Mouse (Mus musculus) kidney, embryonic 14.5 days (tissue): ENCODE measurements around the gene Wsb1. TPM values are rescaled to one million over a fixed set of nuclear protein-coding genes. Genes with fewer than 3 reads are reported as not detected.

Experiments
- ATAC-seq: fragments of 200-750 bp; cut with Nextera tagmentation; 2 replicates; pipeline ENCODE4 v1.8.0; 2017; ENCODE audit warnings: moderate number of reproducible peaks, mild to moderate bottlenecking, moderate TSS enrichment, moderate library complexity; ENCODE audit not compliant: low FRiP score, low TSS enrichment
- H3K27ac ChIP-seq: fragments of 300-500 bp; sonication (generic); 2 replicates; pipeline ENCODE4 v1.5.1; 2014; ENCODE audit warnings: low read depth, mild to moderate bottlenecking, low read length, moderate library complexity, mixed read lengths
- H3K27me3 ChIP-seq: fragments of 300-500 bp; sonication (generic); 2 replicates; pipeline ENCODE4 v1.6.1; 2014; ENCODE audit warnings: mild to moderate bottlenecking, low read length; ENCODE audit not compliant: control insufficient read depth, insufficient read depth
- H3K36me3 ChIP-seq: fragments of 300-500 bp; sonication (generic); 2 replicates; pipeline ENCODE4 v1.6.1; 2014; ENCODE audit warnings: low read length, mixed read lengths; ENCODE audit not compliant: control insufficient read depth, insufficient read depth
- H3K4me1 ChIP-seq: fragments of 300-500 bp; sonication (generic); 2 replicates; pipeline ENCODE4 v1.6.1; 2014; ENCODE audit warnings: low read length, mixed read lengths; ENCODE audit not compliant: control insufficient read depth, insufficient read depth
- H3K4me2 ChIP-seq: fragments of 300-500 bp; sonication (generic); replicated peaks from 2 replicates; pipeline ENCODE4 v1.6.1; 2014; ENCODE audit warnings: low read depth, mild to moderate bottlenecking, low read length
- H3K4me3 ChIP-seq: fragments of 300-500 bp; sonication (generic); 2 replicates; pipeline ENCODE4 v1.5.1; 2014; ENCODE audit warnings: mild to moderate bottlenecking, low read length
- H3K9ac ChIP-seq: fragments of 300-500 bp; sonication (generic); 2 replicates; pipeline ENCODE4 v1.6.1; 2014; ENCODE audit warnings: low read depth, mild to moderate bottlenecking, low read length, moderate library complexity
- H3K9me3 ChIP-seq: fragments of 300-500 bp; sonication (generic); 2 replicates; pipeline ENCODE4 v1.6.1; 2016; ENCODE audit warnings: low read length; ENCODE audit not compliant: control insufficient read depth
- WGBS: fragments of 180-500 bp; shearing (Covaris S2); extraction: QIAGEN DNeasy Blood & Tissue Kit; methylation state at CpG from one replicate; pipeline ENCODE4 v1.1.7; 2014; 5-methylcytosine and 5-hydroxymethylcytosine counted together
- polyA plus RNA-seq: library from polyadenylated mRNA; unstranded; fragments of >200 nt; fragmentation: Nextera tagmentation; extraction: Ambion mirVana; gene quantifications from 2 replicates; pipeline ENCODE4 v1.2.1, GENCODE M21; 2014

The Wsb1 gene
- polyA plus RNA-seq, 1 experiment from 2014 or later, result 403 TPM

DNA sequence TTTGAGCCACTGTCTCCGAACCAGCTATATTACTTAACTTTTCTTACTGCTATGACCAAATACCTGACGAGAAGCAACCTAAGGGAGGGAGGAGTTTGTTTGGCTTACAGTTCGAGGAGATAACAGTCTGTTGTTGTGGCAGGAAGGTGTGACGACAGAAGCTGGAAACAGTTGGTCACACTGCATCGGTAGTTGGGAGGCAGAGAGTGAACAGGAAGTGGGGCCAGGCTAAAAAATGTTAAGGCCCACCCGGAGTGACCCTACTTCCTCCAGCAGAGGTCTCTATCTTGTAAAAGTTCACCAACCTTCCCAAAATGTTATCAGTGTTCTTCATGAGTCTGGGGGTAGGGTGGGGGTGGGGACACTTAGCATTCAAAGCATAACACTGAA lies 56.6 kb downstream of the Wsb1 start:
- no peaks in the 10 kb centered on the region for H3K27me3 ChIP-seq
- no peak overlapping the region for H3K4me2 ChIP-seq
- ATAC-seq, result no peak
- H3K4me1 ChIP-seq, result peaks cover 5% of the 10 kb centered on the region; the same call in 1 of the 2 replicates
- H3K9me3 ChIP-seq, result no peaks in the 10 kb centered on the region
- no peak overlapping the region for H3K9ac ChIP-seq
- H3K36me3 ChIP-seq, result no peaks in the 10 kb centered on the region
- H3K4me3 ChIP-seq, result no peak overlapping the region
- H3K27ac ChIP-seq, result no peak overlapping the region
- 74% methylated on average over 6 of the region's 6 CpGs for WGBS

DNA sequence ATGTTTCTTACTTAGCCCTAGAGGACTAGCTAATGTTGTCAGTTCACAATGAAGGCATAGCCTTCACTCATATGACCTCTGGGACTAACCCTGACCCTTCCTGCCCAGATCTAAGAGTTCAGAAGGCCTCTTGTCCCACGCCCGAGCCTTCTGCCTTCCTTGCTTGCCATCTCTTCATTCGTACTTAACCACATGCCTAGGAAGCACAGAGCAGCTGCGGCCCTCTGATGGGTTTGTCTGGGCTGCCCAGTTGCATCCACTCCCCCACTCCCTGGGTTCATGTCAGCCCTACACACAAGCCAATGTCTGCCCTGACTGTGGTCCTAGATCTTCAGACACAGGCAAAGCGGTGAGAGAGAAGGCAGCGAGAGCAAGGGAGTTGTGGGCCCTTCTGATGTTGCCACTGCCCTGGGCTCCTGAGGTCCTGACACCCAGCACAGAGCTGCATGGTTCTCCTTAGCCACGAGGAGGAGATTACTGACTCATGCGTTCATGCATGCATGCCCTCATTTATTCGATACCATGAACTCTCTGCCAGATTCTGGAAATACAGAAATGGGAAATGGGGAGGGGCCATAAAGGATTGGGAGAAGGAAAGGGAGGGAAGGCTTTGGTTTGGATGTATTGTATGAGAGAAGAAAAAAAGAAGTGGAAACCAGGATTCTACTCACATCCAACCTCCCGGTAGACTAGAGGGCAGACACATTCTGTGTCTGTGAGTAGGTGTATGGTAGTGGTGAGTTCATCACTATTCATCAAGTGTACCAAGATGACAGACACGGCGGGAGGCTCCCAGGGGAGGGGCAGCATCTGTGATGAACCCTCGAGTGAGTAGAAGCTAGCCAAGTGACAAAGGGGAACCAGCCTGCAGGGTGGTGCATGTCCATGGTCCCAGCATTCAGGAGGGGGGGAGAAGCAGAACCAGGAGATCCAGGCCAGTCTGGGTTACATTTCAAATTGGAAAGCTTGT lies 57.3 kb downstream of the Wsb1 start:
- Histone ChIP-seq H3K27ac (no peak overlapping the region), H3K4me3 (no peak overlapping the region), H3K9ac (no peak overlapping the region), H3K9me3 (no peaks in the 10 kb centered on the region), H3K4me1 (peaks cover 5% of the 10 kb centered on the region; the same call in 1 of the 2 replicates), H3K4me2 (no peak overlapping the region), H3K27me3 (no peaks in the 10 kb centered on the region), H3K36me3 (no peaks in the 10 kb centered on the region)
- WGBS, result 71% methylated on average over 13 of the region's 13 CpGs
- no peak for ATAC-seq

DNA sequence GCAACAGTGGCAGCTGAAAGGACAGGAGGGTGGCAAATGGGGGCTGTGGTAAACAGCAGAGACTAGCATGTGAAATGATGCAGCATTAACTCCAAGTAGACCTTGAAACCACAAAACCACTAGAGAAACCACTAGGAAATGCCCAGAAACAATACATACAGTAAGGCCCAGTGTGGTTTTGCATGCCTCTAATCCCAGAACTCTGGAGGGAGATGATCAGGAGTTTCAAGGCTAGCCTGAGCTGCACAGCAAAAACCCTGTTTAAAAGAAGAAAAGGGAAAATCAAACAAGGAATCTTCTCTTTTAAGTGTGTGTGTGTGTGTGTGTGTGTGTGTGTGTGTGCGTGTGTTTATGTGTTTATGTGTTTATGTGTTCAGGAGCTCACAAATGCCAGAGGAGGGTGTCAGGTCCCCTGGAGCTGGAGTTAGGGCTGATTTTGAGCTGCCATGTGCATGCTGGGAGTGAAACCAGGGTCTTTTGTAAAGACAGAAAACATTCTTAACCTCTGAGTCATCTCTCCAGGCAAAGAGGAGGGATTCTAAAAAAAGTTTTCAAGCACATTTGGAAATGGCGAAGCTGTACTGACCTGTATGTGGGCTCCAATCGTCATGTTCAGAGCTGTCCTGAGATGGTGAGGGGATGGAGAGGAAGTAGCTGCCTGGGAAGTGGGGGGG lies 58.1 kb downstream of the Wsb1 start:
- Histone ChIP-seq H3K4me2 (no peak overlapping the region), H3K27me3 (no peaks in the 10 kb centered on the region), H3K27ac (no peak overlapping the region), H3K9me3 (no peaks in the 10 kb centered on the region), H3K4me3 (no peak overlapping the region), H3K36me3 (no peaks in the 10 kb centered on the region), H3K9ac (no peak overlapping the region), H3K4me1 (peaks cover 5% of the 10 kb centered on the region; the same call in 1 of the 2 replicates)
- WGBS, result 59% methylated on average over 3 of the region's 3 CpGs
- no peak for ATAC-seq

DNA sequence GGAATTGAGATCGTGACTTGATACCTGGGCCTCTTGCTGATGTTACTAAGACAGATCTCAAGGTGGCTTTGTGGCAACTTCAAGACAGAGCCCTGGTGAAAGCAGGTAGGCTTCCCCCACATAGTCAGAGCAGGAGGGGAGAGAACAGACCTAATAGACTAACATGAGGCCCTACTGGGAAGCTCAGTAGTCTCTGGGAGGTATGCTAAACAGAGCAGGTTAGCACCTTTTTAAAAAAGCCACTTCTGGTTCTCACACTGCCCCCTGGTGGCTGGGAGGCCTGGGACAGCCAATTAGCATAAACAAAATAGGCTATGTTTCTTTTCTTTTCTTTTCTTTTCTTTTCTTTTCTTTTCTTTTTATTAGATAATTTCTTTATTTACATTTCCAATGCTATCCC lies 62.3 kb downstream of the Wsb1 start:
- Histone ChIP-seq H3K4me1 (no peaks in the 10 kb centered on the region; the same call in 1 of the 2 replicates), H3K27ac (no peak overlapping the region), H3K36me3 (no peaks in the 10 kb centered on the region), H3K9ac (no peak overlapping the region), H3K27me3 (no peaks in the 10 kb centered on the region), H3K4me2 (no peak overlapping the region), H3K4me3 (no peak overlapping the region), H3K9me3 (no peaks in the 10 kb centered on the region)
- no peak for ATAC-seq
- WGBS, result 90% methylated on average over 1 of the region's 1 CpGs

DNA sequence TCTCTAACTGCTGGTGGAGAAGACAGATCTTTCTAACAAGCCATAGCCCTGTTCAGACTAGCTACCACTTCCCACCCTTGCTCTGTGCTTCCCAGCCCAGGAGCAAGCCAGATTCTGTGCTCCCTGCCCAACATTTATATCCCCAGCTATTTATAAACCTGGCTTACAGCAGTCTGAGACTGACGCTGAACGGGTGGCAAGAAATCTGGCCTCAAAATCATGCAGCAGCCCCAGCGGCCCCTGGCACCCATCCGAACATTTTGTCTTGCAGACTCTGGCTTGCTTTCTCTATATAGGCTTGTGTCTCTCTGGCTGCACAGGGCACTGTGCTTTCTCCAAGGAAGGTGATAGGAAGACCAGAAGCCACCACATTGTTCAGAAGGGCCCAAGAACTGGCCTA lies 63.3 kb downstream of the Wsb1 start:
- ATAC-seq, result no peak
- H3K4me1 ChIP-seq, result no peaks in the 10 kb centered on the region
- H3K27ac ChIP-seq, result no peak overlapping the region
- 80% methylated on average over 4 of the region's 4 CpGs for WGBS
- H3K36me3 ChIP-seq, result no peaks in the 10 kb centered on the region
- H3K27me3 ChIP-seq, result no peaks in the 10 kb centered on the region
- H3K4me2 ChIP-seq, result no peak overlapping the region
- H3K9ac ChIP-seq, result no peak overlapping the region
- H3K9me3 ChIP-seq, result no peaks in the 10 kb centered on the region
- no peak overlapping the region for H3K4me3 ChIP-seq

DNA sequence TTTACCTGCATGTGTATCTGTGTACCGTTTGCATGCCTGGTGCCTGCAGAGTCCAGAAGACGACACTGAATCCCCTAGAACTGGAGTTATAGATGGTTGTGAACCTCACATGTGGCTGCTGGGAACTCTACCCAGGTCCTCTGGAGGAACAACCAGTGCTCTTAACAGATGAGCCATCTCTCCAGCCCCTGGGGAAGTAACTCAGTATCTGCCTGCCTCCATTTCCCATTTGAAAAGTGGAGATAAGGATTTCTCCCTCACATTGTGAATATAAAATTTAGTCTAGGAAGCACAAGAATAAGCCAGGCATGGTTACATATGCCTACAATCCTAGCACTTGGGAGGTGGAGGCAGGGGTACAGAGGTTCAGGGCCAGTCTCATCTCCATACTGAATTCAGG lies 64.2 kb downstream of the Wsb1 start:
- Histone ChIP-seq H3K4me2 (no peak overlapping the region), H3K36me3 (no peaks in the 10 kb centered on the region), H3K4me1 (no peaks in the 10 kb centered on the region), H3K9me3 (no peaks in the 10 kb centered on the region), H3K27me3 (no peaks in the 10 kb centered on the region), H3K27ac (no peak overlapping the region), H3K9ac (no peak overlapping the region), H3K4me3 (no peak overlapping the region)
- ATAC-seq, result no peak
- WGBS, result 85% methylated on average over 2 of the region's 2 CpGs

Other genes starting within 250 kb of the Wsb1 start
- gene Ksr1, start 108.3 kb downstream of the Wsb1 start, polyA plus RNA-seq, result 2.7 and 4.1 TPM in 2 replicates
- gene Gm9964, start 42.2 kb upstream of the Wsb1 start, polyA plus RNA-seq, result not detected in 2 replicates
- 14.5 and 14.8 TPM in 2 replicates for gene Nf1, start 85.0 kb upstream of the Wsb1 start, polyA plus RNA-seq
- 0.44 and 0.46 TPM in 2 replicates for gene Omg, start 249.4 kb upstream of the Wsb1 start, polyA plus RNA-seq